Mouse (Mus musculus) left cerebral cortex, postnatal 4 days (tissue): Measurements from ENCODE around the gene Dcaf12. TPM values are rescaled to one million over a fixed set of nuclear protein-coding genes. Genes with fewer than 3 reads are reported as not detected.

Source experiments
- DNase-seq: peaks from one replicate; pipeline ENCODE4 v3.0.0-alpha.2; 2022
- intact Hi-C: fragments of 180-260 bp; cut with DNase I; formaldehyde crosslinking; loops from one replicate; pipeline ENCODE4 v1.15.1; 2025
- total RNA-seq, 2 experiments: library from RNA; stranded (reverse); gene quantifications; 2 replicates each; pipeline ENCODE4 v1.2.3; 2021

Dcaf12 gene
- total RNA-seq, 2 experiments from 2014 or later, result 56.7 to 57.5 TPM

DNA sequence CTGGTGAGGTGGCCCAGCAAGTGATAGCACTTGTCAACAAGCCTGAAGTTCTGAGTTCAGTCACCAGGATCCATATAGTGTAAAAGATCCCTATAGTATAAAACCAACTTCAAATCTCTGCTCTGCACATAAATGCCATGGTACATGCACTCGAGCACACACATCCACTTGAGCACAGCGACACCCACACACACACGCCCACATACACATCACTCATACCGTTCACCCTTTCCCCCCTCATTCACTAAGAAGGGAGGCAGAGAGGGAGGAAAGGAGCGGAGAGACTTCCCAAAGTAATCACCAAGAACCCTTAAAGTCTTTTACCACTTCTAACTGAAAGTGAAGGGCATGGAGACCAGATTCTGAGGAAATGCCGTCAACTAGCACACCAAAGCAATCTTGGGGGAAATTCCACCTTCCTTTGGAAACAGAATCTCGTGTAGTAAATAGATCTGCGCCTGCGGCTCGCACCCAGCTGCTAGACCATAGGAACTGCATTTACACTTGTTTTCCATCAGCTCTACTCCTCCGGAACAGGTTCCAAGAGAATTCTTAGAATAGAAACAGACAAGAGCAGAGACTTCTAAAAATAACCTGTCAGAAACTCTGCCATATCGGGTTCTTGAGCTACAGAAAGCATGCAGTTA, 59.0 kb downstream of the Dcaf12 start:
- DNase-seq, result no peak
- intact Hi-C loops, result no loop called here

GRCm38 (mm10) chr4:41253756-41254155, 60.9 kb downstream of the Dcaf12 start:
- no peak for DNase-seq
- intact Hi-C loops, result no loop called here

DNA sequence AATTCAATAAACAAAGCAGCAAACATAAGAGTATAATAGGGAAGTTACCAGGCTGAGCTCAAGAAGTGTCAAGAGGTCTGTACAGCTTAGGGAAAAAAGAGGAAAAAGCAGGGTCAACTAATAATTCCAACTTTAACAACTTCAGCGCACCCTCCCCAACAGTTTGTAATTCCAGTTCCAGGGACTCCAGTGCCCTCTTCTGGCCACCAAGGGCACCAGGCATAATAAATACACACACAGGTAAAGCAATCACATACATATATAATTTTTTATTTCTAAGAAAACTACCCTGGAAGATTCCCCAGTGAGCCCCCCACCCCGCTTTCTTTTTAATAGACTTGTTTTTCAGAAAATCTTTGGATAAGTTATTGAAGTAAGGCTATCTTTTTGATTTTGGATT, 69.3 kb downstream of the Dcaf12 start:
- intact Hi-C loops, result no loop called here
- no peak for DNase-seq

Other genes starting within 250 kb of the Dcaf12 start
- gene Aqp3, start 216.7 kb downstream of the Dcaf12 start, total RNA-seq, result under 1 TPM in 1 of 2 experiments, not detected in 1; 0.20 TPM
- gene Nol6, start 190.4 kb downstream of the Dcaf12 start, total RNA-seq, result 10 to 100 TPM; 83.6 to 85.6 TPM
- gene Ube2r2, start 179.1 kb downstream of the Dcaf12 start, total RNA-seq, result 100 to 1,000 TPM; 101 to 103 TPM
- gene Ubap2, start 39.7 kb downstream of the Dcaf12 start, total RNA-seq, result 10 to 100 TPM; 77.8 to 78.2 TPM
- 10 to 100 TPM; 33.5 to 43.3 TPM for gene Ubap1, start 34.1 kb upstream of the Dcaf12 start, total RNA-seq
- gene Kif24, start 150.0 kb upstream of the Dcaf12 start, total RNA-seq, result 1 to 10 TPM; 2.9 to 4.3 TPM
- gene Nudt2, start 150.3 kb upstream of the Dcaf12 start, total RNA-seq, result 10 to 100 TPM; 61.4 to 62.0 TPM
- gene AI464131, start 188.2 kb upstream of the Dcaf12 start, total RNA-seq, result 10 to 100 TPM; 16.9 to 20.6 TPM
- gene 1110017D15Rik, start 202.4 kb upstream of the Dcaf12 start, total RNA-seq, result 10 to 100 TPM; 11.6 to 12.8 TPM